Mouse (Mus musculus): Measurements from ENCODE around the gene Zfp654. TPM values are rescaled to one million over a fixed set of nuclear protein-coding genes. Genes with fewer than 3 reads are reported as not detected.

Zfp654 gene
- total and polyA plus RNA-seq, 2 experiments from 2014 or later, result 2.6 to 13.8 TPM

DNA sequence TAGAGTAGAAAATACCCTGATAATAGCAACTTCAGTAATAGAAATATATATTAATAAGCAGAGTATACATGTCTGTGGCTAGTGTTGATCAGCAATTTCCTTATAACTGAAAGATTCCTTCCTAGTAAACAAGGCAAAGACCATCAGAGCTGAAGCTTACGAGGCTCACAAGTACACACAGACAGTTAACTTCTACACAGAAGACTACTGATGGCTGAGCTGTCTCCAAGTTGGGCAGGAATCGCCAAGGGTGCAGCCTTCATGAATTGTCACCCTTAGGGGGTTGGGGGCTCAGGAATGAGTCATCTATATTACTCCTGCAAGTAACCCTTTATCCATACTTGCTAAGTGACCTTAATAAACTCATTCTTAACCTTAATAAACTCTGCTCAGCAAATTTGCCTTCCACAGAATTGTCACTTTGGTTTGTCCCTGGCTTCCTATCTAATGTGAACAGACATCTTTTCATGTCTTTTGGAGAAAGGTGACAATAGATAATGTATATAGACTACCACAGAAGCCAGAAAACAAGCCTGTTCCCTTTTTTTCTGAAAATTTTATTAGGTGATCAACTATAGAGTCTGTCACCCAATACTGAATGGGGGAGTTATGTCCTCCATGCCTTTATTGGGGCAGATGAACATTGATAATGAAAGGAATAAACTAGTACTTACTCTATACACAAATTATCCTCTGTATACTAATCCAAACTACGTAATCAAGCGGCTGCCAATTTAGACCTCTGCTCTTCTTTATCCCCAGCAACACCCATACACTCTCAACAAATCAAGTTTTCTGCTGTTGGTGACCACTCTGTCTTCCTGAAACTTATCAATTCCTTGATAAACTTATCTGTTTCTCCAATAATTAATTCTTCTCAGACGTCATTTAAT is 9.7 kb downstream of the Zfp654 start:
- no peak overlapping the region for H3K4me2 ChIP-seq (ENCODE audit: low read depth)
- H3K4me3 ChIP-seq (ENCODE audit: low read depth, low read length), result no peak overlapping the region
- DNase-seq (no peak), ATAC-seq (no peak)
- no peaks in the 10 kb centered on the region for H3K36me3 ChIP-seq (ENCODE audit: insufficient read depth)
- 88% methylated on average over 5 of the region's 5 CpGs for WGBS
- H3K27ac ChIP-seq (ENCODE audit: low read depth, low read length), result no peak overlapping the region
- H3K9me3 ChIP-seq (ENCODE audit: low read length), result no peaks in the 10 kb centered on the region
- TF ChIP-seq CTCF (IDR thresholded peaks at IDR 0.05; ENCODE audit: low read depth), result no peak
- H3K4me1 ChIP-seq (ENCODE audit: insufficient read depth), result no peaks in the 10 kb centered on the region
- no peaks in the 10 kb centered on the region for H3K27me3 ChIP-seq (ENCODE audit: insufficient read depth, low read length)
- H3K9ac ChIP-seq, result no peak overlapping the region

DNA sequence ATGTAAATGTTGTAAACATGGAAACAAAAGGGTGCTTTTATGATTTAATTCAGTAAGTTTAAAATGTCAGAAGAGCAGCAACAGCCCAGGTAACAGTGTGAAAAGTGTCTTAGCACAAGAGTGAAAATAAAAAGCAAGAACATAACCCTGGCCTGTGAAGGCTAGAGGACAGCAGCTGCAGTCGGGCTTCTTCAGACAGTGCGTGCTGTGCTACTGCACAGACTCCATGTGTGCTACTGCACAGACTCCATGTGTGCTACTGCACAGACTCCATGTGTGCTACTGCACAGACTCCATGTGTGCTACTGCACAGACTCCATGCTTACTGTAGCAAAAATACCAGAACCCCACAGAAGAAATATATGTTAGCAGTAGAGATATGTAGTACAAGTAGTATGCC is 14.7 kb downstream of the Zfp654 start:
- Histone ChIP-seq H3K36me3 (ENCODE audit: insufficient read depth) (no peaks in the 10 kb centered on the region), H3K27ac (ENCODE audit: low read depth, low read length) (no peak overlapping the region), H3K4me3 (ENCODE audit: low read depth, low read length) (no peak overlapping the region), H3K4me2 (ENCODE audit: low read depth) (no peak overlapping the region), H3K9ac (no peak overlapping the region), H3K4me1 (ENCODE audit: insufficient read depth) (no peaks in the 10 kb centered on the region), H3K27me3 (ENCODE audit: insufficient read depth, low read length) (no peaks in the 10 kb centered on the region), H3K9me3 (ENCODE audit: low read length) (no peaks in the 10 kb centered on the region)
- 75% methylated on average over 2 of the region's 2 CpGs for WGBS
- no peak for TF ChIP-seq CTCF (IDR thresholded peaks at IDR 0.05; ENCODE audit: low read depth)
- DNase-seq (no peak), ATAC-seq (no peak)

DNA sequence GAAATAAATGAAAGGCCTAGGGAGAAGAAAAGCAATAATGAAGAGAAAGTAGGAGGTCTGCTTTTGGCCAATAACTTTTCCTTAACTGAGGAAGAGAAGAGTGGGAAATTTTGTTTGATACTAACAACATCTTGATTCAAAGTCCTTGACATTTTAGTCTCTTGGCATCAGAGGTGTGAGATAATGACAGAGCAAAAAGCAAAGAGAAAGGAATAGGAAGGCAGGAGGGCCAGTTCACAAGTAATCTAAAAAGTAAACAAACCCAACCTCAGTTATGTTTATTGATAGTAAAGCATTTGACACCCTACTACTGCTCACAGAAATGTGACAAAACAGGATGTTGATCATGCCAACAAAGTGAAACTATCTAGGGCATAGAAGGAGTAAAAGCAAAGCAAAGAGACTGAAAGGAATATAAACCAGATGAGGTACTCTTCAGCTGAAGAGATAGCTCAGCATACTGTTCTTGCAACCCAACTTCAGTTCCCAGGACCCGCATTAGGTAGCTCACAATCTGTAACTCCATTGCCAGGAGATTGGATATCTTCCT is 15.4 kb downstream of the Zfp654 start:
- 87% methylated on average over 1 of the region's 1 CpGs for WGBS
- DNase-seq (no peak), ATAC-seq (no peak)
- Histone ChIP-seq H3K27me3 (ENCODE audit: insufficient read depth, low read length) (no peaks in the 10 kb centered on the region), H3K36me3 (ENCODE audit: insufficient read depth) (no peaks in the 10 kb centered on the region), H3K4me2 (ENCODE audit: low read depth) (no peak overlapping the region), H3K9ac (no peak overlapping the region), H3K9me3 (ENCODE audit: low read length) (no peaks in the 10 kb centered on the region), H3K27ac (ENCODE audit: low read depth, low read length) (no peak overlapping the region), H3K4me1 (ENCODE audit: insufficient read depth) (no peaks in the 10 kb centered on the region), H3K4me3 (ENCODE audit: low read depth, low read length) (no peak overlapping the region)
- TF ChIP-seq CTCF (IDR thresholded peaks at IDR 0.05; ENCODE audit: low read depth), result no peak

DNA sequence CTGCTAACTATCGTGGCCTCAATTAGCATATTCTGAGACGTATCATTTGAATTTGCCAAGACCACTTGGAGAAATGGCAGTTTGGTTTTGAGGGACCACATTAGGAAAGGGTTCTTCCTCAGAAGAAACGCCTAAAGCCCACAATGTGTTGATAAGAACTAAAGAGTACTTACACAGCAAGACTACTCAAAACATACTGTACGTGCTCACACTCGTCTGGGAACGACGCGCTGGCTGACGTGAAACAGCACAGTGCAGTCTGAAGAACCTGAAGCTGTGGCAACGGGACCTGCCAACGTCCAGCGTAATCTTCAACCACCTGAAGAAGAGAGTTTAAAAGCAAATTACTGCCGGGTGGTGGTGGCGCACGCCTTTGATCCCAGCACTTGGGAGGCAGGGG is 21.2 kb downstream of the Zfp654 start:
- H3K9ac ChIP-seq, result no peak overlapping the region
- no peaks in the 10 kb centered on the region for H3K27me3 ChIP-seq (ENCODE audit: insufficient read depth, low read length)
- 96% methylated on average over 15 of the region's 15 CpGs for WGBS
- peaks cover 4% of the 10 kb centered on the region; the same call in 1 of the 2 replicates for H3K36me3 ChIP-seq (ENCODE audit: insufficient read depth)
- no peak overlapping the region for H3K27ac ChIP-seq (ENCODE audit: low read depth, low read length)
- no peak overlapping the region for H3K4me2 ChIP-seq (ENCODE audit: low read depth)
- no peak overlapping the region for H3K4me3 ChIP-seq (ENCODE audit: low read depth, low read length)
- ATAC-seq, result no peak
- TF ChIP-seq CTCF (IDR thresholded peaks at IDR 0.05; ENCODE audit: low read depth), result no peak
- H3K4me1 ChIP-seq (ENCODE audit: insufficient read depth), result no peaks in the 10 kb centered on the region
- no peaks in the 10 kb centered on the region for H3K9me3 ChIP-seq (ENCODE audit: low read length)
- DNase-seq, result no peak

DNA sequence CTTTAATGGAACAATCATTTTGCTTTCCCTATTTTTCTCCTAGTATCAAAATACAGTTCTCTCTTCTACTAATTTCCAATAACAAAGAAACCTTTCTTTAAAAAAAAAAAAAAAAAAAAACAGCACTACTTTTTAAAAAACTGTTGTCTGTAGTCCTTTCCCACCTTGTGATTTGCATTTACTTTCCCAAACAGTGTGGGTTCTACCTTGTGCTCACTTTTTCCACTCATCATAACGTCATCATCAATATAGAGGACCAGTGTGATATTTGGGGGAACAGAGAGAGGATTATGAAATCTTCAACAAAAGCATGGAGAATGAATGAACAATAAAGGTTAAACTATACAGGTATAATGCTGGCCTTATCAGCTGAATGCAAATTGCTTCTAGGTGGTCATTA is 27.0 kb downstream of the Zfp654 start:
- H3K27ac ChIP-seq (ENCODE audit: low read depth, low read length), result no peak overlapping the region
- H3K4me2 ChIP-seq (ENCODE audit: low read depth), result no peak overlapping the region
- no peak overlapping the region for H3K4me3 ChIP-seq (ENCODE audit: low read depth, low read length)
- H3K36me3 ChIP-seq (ENCODE audit: insufficient read depth), result peaks cover 1% of the 10 kb centered on the region; the same call in 1 of the 2 replicates
- no peak for DNase-seq
- H3K9me3 ChIP-seq (ENCODE audit: low read length), result no peaks in the 10 kb centered on the region
- no peaks in the 10 kb centered on the region for H3K27me3 ChIP-seq (ENCODE audit: insufficient read depth, low read length)
- no peaks in the 10 kb centered on the region for H3K4me1 ChIP-seq (ENCODE audit: insufficient read depth)
- WGBS, result 85% methylated on average over 1 of the region's 1 CpGs
- TF ChIP-seq CTCF (IDR thresholded peaks at IDR 0.05; ENCODE audit: low read depth), result no peak
- no peak for ATAC-seq
- H3K9ac ChIP-seq, result no peak overlapping the region

DNA sequence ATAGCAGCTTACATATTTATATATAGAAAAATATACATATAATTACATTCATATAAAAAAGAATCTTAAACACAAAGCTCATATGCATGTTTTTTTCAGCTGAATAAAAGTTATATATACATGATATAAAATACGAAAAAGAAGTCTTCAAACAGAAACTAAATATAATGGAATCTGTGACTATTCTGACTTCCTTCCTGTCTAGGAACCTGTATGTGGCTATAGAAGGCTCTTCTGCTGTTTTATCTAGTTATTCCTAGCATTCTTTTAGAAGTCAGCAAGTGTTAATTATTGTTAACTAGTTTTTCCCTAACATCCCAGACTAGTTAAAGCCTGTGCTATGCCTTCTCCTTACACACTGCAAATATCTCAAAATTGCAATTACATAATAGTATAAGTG is 27.6 kb downstream of the Zfp654 start:
- no peak overlapping the region for H3K9ac ChIP-seq
- H3K4me2 ChIP-seq (ENCODE audit: low read depth), result no peak overlapping the region
- H3K27ac ChIP-seq (ENCODE audit: low read depth, low read length), result no peak overlapping the region
- H3K4me1 ChIP-seq (ENCODE audit: insufficient read depth), result no peaks in the 10 kb centered on the region
- ATAC-seq (no peak), DNase-seq (no peak)
- 83% methylated on average over 1 of the region's 1 CpGs for WGBS
- H3K4me3 ChIP-seq (ENCODE audit: low read depth, low read length), result no peak overlapping the region
- no peaks in the 10 kb centered on the region for H3K36me3 ChIP-seq (ENCODE audit: insufficient read depth)
- H3K27me3 ChIP-seq (ENCODE audit: insufficient read depth, low read length), result no peaks in the 10 kb centered on the region
- no peaks in the 10 kb centered on the region for H3K9me3 ChIP-seq (ENCODE audit: low read length)
- no peak for TF ChIP-seq CTCF (IDR thresholded peaks at IDR 0.05; ENCODE audit: low read depth)

DNA sequence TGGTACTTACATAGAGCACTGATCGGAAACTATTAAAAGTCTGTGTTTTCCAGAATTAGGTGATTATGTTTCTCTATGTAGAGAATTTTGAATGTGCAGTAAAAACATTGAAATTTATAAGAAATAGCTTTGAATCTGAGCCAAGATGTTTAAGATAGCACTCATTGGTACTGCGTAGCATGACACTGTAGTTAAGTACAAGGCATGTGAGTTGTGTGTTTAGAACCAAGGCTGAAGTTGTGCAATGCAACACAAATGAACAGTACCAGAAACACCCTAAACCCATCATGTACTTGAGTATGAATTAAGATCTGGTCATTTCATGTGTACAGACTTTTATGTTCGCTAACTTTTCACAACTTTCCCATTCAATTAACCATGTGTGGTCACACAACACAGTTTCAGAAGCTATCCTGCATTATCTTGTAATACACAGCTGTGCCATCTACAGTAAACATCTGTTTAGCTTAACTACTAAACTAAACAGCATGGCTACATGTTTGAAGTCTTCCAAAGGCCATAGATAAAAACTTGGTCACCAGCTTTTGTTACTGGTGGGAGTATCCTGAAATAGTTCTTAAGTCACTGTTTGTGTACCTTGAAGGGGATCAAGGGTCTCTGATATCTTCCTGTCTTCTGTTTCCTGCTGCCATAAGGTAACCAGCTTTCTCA is 34.2 kb downstream of the Zfp654 start:
- no peak overlapping the region for H3K4me2 ChIP-seq (ENCODE audit: low read depth)
- H3K27ac ChIP-seq (ENCODE audit: low read depth, low read length), result no peak overlapping the region
- H3K9ac ChIP-seq, result no peak overlapping the region
- peaks cover 7% of the 10 kb centered on the region for H3K36me3 ChIP-seq (ENCODE audit: insufficient read depth)
- no peaks in the 10 kb centered on the region for H3K4me1 ChIP-seq (ENCODE audit: insufficient read depth)
- no peak for TF ChIP-seq CTCF (IDR thresholded peaks at IDR 0.05; ENCODE audit: low read depth)
- no peaks in the 10 kb centered on the region for H3K27me3 ChIP-seq (ENCODE audit: insufficient read depth, low read length)
- DNase-seq (no peak), ATAC-seq (no peak)
- WGBS, result 94% methylated on average over 3 of the region's 3 CpGs
- H3K9me3 ChIP-seq (ENCODE audit: low read length), result no peaks in the 10 kb centered on the region
- no peak overlapping the region for H3K4me3 ChIP-seq (ENCODE audit: low read depth, low read length)
